Mouse (Mus musculus): ENCODE measurements at regions not wholly inside any gene's neighbourhood (a gene's known extent, or its start where the extent isn't known, plus 50 kb on each side); places are given as distances from the start of the nearest gene placed in this dataset.

GRCm38 (mm10) chr11:55712350-55712749 lies 104.4 kb upstream of the Glra1 start:
- intact Hi-C loops (cut with DNase I): no loop called here
- no peak for DNase-seq (ENCODE audit: low spot score in 2 of 2)

GRCm38 (mm10) chr11:55707467-55707866 lies 99.5 kb upstream of the Glra1 start:
- intact Hi-C loops (cut with DNase I): no loop called here
- DNase-seq (ENCODE audit: low spot score in 2 of 2): peak; percentile 13 to 62

DNA sequence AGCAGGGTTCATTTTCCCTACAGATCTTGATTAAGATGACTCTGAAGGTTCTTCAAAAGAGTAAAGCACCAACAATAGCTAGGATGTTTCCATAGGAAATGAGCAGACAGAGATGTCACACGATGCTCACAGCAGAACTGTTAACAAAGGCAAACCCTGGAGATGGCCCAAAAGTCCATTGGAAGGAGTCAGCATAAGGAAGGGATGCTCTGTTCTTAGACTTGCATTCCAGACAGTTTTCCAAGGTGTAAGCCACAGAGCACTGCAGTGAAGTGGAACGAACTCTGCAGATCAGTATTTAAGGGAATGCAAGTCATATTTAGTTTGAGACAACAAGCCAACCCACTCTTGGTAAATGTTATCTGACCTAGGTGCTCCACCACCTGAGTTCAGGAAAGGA lies 93.9 kb upstream of the Glra1 start:
- intact Hi-C loops (cut with DNase I): no loop called here
- DNase-seq (ENCODE audit: low spot score in 2 of 2): no peak

DNA sequence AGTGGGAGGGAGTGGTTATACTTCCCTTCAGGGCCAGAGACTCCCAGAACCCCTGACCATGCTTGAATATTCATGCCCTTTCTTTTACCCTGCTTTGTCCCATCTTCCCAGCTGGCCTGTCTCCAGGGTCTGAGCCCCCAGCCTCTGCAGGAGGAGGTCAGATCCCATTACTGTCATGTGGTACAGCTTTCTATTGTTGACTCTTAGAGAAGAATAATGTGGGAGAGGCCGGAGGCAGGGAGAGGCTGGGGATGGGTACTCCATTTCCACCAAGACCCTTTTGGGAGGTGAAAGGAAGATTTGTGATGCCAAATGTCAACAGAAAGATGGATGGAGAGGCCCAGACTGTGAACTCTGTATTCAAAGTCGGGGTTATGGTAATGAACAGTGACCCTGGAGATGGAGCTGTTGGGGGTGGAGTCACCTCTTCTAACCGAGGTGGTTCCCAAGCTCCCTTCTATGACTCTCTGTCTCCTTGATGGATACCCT lies 77.1 kb upstream of the Glra1 start:
- intact Hi-C loops (cut with DNase I): no loop called here
- DNase-seq (ENCODE audit: low spot score in 2 of 2): no peak

GRCm38 (mm10) chr11:55682351-55682961 lies 74.5 kb upstream of the Glra1 start:
- no peak for DNase-seq (ENCODE audit: low spot score in 2 of 2)
- intact Hi-C loops (cut with DNase I): no loop called here

- intact Hi-C loops (cut with DNase I): no loop called here
- DNase-seq (ENCODE audit: low spot score in 2 of 2): no peak
Measured at GRCm38 (mm10) chr11:55681226-55681980, 73.4 kb upstream of the Glra1 start.

DNA sequence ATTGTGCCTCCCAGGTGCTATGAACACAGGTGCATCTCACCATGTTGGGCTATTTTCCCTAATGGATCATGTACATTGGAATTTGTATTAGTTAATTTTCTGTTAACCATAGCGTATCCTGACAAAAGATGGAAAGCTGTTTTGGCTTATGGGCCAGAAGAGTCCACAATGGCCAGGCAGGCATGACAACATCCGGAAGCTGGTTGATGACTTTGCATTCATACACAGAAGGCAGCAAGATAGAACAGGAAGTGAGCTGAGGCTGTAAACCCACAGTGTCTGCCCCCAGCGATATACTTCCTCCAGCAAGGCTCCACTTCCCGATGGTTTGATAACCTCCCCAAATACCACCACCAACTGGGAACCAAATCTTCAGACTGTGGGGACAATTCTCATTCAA lies 55.1 kb upstream of the Glra1 start:
- no peak for DNase-seq (ENCODE audit: low spot score in 2 of 2)
- intact Hi-C loops (cut with DNase I): no loop called here

DNA sequence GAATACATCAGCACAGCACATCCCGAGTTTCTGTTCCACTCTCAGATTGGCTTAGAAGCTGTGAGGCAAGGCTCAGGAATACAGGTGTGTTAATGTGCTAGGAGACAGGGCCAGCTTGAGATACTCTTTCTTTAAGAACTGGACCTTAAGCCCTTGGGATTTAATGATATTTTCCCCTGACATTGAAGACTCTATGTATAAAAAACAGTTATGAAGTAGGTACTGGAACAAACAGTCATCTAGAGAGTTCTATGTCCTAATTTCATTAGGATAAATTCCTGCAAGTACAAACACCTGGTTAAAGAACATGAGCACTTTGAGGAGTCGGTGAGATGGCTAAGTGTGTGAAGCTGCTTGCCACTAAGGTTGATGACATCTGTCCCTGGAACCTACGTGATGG lies 54.3 kb upstream of the Glra1 start:
- no peak for DNase-seq (ENCODE audit: low spot score in 2 of 2)
- intact Hi-C loops (cut with DNase I): no loop called here
